Mouse (Mus musculus) lung, postnatal 0 days (tissue): Measurements from ENCODE around the gene Naa35.

Experiments
- CTCF ChIP-seq: IDR thresholded peaks from 2 replicates; pipeline ENCODE4 v1.5.1; 2016; ENCODE audit warnings: antibody characterized with exemption, mild to moderate bottlenecking
- EP300 ChIP-seq: IDR thresholded peaks from 2 replicates; pipeline ENCODE4 v1.6.1; 2016; ENCODE audit warnings: antibody characterized with exemption, mild to moderate bottlenecking, control low read depth

DNA sequence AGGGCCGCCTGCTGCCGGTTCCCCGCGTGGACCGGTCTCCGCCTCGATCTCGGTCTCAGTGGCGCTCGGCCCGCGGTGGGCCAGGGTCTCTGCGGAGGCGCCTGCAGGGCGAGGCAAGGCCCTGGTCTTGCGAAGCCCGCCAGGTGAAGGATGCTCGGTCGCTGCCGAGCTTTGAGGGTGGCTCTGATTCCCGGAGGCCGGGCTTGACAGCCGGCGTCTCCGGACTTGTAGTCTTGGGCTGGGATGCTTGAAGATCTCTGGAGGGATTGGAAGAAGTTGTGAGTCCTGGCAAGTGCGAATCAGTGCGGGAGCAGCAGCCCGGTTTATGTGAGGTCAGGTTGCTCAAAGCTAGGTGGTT, 568 bp downstream of the Naa35 start:
- TF ChIP-seq CTCF (no peak), EP300 (no peak)
